Mouse (Mus musculus): ENCODE data around the gene Galk1.

Galk1 gene

DNA sequence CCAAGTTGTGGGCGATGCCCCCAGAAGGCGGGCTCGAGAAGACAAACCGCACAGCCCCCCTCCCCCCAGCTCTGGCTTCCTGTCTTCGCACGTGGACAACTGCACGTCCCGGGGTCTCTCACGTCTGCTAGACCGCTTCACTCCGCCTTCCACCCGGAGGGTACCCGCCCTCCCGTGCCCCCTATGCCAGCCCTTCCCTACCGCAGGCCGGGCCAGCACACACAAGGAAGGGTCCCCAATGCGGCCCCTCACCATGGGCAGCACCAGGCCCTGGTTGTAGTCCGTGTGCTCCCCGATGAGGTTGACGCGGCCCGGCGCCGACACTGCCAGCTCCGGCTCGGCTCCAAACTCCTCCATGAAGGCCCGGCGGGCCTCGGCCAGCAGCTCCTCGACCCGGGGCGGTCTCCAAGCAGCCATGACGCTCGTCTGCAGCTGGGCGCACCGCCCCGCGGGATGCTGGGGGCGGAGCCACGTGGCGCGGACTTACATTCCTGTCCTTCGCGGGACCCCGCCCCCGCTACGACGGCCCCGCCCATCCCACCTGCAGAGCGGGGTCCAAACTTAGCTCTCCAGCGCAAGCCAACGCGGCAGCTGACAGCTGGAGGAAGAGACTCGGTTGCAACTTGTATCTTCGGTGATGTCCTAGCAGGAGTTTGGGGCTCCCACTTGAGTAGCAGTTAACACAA, at the start of gene Galk1:
Gene Galk1, minus strand, starts transcription at position 458 of the 686 bp plus-strand sequence.
- peak; percentile 61 to 75 for DNase-seq (ENCODE audit: low read depth in 2 of 2, low spot score in 2 of 2)

GRCm38 (mm10) chr11:116061641-116062415, 49.3 kb upstream of the Galk1 start:
- no peak for DNase-seq (ENCODE audit: low read depth in 2 of 2, low spot score in 2 of 2)

- DNase-seq (ENCODE audit: low read depth in 2 of 2, low spot score in 2 of 2) = no peak
These were observed 48.1 kb upstream of the Galk1 start for GRCm38 (mm10) chr11:116060596-116060995.

DNA sequence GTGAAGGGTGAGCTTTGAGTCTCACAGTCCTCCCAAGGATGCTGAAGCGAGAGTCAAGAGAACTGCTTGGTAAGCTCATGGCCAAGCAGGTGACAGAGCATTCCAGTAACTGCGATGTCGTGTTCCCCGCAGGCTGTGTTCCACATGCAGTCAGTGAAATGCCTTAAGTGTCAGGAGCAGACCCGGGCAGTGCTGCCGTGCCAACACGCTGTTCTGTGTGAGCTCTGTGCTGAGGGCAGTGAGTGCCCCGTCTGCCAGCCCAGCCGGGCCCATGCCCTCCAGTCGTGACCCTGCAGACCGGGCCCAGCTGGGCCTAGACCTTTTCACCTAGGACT, 47.1 kb upstream of the Galk1 start:
- no peak for DNase-seq (ENCODE audit: low read depth in 2 of 2, low spot score in 2 of 2)

GRCm38 (mm10) chr11:116058868-116059690, 46.6 kb upstream of the Galk1 start:
- DNase-seq (ENCODE audit: low read depth in 2 of 2, low spot score in 2 of 2) = no peak

DNA sequence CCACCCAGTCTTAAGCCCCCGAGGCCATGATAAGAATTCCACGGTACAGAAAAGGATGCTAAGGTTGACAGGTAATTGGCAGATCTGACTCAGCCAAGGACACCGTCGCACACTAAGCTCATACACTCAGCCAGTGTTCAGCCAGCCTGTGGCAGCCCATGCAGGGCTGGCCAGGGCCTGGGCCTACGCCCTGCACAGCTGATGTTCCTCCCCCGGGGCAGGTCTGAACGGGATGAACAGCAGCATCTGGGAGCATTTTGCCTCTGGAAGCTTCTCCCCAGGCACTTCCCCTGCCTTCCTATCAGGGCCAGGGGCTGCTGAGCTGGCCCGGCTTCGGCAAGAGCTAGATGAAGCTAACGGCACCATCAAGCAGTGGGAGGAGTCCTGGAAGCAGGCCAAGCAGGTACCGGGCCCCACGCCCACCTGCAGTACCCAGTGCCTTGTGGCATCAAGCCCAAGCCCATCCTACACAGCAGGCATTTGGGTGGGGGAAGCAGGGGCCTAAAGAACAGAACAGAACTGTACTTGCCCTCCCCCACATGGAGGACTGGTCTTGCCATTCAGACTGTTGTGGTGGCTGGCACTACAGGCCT, 45.6 kb upstream of the Galk1 start:
- no peak for DNase-seq (ENCODE audit: low read depth in 2 of 2, low spot score in 2 of 2)

GRCm38 (mm10) chr11:116057237-116057881, 44.8 kb upstream of the Galk1 start:
- DNase-seq (ENCODE audit: low read depth in 2 of 2, low spot score in 2 of 2) = no peak

- no peak for DNase-seq (ENCODE audit: low read depth in 2 of 2, low spot score in 2 of 2)
These were observed 43.4 kb upstream of the Galk1 start for GRCm38 (mm10) chr11:116055873-116056272.

DNA sequence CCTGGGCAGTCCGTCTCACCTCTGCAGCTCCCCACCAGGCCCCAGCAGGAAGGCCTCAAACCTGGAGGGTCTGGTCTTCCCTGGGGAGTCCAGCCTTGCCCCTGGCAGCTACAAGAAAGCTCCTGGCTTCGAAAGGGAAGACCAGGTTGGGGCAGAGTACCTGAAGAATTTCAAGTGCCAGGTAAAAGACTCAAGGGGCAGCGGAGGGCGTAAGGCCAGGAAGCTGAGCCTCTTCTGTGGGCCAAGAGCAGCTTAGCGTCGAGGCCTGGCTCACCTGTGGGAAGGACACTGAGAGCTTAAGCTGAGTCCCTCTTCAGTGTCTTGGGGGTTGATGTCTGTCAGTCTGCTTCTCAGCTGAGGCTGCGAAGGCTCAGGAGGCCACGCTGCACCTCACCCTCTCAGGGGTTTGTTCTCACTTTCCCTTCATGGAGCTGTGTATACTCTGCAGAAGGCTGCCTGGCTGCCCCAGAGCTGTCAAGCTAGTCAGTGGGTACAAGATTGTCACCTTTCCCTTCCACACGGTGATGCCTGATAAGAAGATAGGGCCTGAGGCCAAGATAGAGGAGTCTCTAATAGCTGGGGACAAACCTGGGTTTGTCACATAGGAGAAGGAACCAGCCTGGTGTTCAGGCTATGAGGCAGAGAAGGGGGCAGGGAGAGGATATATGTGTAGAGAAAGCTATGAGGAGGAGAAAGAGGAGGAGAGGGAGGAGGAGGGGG, 41.2 kb upstream of the Galk1 start:
- DNase-seq (ENCODE audit: low read depth in 2 of 2, low spot score in 2 of 2) = no peak

GRCm38 (mm10) chr11:116050196-116050595, 37.7 kb upstream of the Galk1 start:
- DNase-seq (ENCODE audit: low read depth in 2 of 2, low spot score in 2 of 2) = no peak

DNA sequence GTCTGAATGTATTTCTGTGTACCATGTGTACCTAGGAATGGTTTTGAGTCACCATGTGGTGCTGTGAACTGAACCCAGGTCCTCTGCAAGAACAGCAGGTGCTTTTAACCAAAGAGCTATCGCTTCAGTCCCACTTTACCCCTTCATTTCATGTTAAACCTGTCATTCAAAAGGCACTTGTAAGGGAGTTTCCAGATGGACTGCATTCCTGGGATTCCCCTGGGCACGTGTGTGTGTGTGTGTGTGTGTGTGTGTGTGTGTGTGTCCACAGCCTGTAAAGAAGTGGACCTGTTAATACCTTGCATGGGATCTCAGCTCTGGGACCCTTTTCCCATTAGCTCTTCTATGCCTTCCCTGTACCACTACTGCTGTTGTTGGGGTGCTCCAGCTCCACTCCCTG, 37.1 kb upstream of the Galk1 start:
- DNase-seq (ENCODE audit: low read depth in 2 of 2, low spot score in 2 of 2) = no peak

- no peak for DNase-seq (ENCODE audit: low read depth in 2 of 2, low spot score in 2 of 2)
These were observed 32.7 kb upstream of the Galk1 start for GRCm38 (mm10) chr11:116045173-116045572.

GRCm38 (mm10) chr11:116043286-116043685, 30.8 kb upstream of the Galk1 start:
- no peak for DNase-seq (ENCODE audit: low read depth in 2 of 2, low spot score in 2 of 2)

DNA sequence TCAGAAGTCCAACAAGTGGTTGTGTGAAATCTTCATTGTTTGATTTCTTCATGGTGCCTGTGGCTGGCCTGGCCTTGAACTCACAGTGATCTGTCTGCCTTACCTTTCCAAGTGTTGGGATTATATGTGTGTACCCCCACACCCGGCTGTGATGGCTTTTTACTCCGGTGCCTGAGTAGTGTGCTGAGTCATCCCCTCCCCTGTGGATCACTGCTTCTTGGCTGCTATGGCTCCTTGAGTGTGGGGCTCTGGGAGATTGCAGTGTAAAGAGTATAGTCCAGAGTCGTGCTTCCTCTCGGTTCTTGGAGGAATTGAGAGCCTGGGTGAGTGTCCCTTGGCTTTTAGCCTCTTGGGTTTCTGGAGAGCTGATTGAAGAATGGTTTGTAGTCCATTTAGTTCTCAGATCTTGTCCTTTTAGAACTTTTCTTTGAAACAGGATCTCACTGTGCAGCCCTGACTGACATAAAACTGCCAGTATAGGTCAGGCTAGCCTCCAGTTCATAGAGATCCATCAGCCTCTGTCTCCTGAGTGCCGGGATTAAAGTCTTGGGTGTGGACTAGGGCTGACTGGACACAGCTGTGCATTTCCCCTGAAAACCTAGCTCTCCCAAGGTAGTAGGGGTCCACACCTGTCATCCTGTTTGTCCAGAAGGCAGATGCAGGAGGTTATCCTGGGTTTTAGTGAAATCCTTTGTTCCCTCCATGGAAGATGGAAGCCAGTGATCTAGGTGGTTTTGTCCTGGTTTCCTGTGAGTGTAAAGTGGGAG, 30.0 kb upstream of the Galk1 start:
- DNase-seq (ENCODE audit: low read depth in 2 of 2, low spot score in 2 of 2) = no peak

DNA sequence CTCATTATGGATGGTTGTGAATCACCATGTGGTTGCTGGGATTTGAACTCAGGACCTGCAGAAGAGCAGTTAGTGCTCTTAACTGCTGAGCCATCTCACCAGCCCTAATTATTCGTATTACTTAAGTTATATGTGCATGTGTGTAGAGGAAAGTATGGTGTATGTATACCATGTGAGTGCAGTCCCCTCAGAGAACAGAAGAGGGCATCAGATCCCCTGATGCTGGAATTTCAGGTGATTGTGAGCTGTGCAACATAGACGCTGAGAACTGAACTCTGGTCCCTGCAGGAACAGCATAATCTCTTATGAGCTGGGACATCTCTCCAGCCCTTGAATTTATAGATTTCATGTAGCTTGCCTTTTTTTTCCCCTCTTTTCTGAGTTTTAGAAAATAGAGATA, 29.3 kb upstream of the Galk1 start:
- DNase-seq (ENCODE audit: low read depth in 2 of 2, low spot score in 2 of 2) = no peak

GRCm38 (mm10) chr11:116040593-116040992, 28.1 kb upstream of the Galk1 start:
- DNase-seq (ENCODE audit: low read depth in 2 of 2, low spot score in 2 of 2) = no peak

- DNase-seq (ENCODE audit: low read depth in 2 of 2, low spot score in 2 of 2) = no peak
These were observed 25.3 kb upstream of the Galk1 start for GRCm38 (mm10) chr11:116037826-116038225.

DNA sequence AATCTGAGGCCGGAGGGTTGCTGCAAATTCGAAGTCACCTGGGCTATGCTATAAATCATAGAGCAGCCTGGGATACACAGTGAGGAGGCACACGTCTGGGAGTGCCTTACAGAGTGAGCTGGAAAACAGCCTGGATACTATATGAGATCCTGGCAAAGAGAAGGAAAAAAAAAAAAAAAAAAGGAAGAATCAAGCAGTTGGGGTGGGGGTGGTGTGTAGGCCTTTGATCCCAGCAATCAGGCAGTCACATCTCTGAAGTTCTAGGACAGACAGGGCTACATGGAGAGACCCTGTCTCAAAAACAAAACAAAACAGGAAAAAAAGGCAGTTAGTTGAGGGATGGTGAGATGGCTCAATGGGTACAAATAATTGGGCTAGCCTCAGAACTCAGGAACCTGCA, 24.2 kb upstream of the Galk1 start:
- no peak for DNase-seq (ENCODE audit: low read depth in 2 of 2, low spot score in 2 of 2)

- DNase-seq (ENCODE audit: low read depth in 2 of 2, low spot score in 2 of 2) = no peak
These were observed 22.1 kb upstream of the Galk1 start for GRCm38 (mm10) chr11:116034584-116034983.

All from CD8-positive naive resting alpha-beta T cell, adult 2 months (primary cell).